Mouse (Mus musculus) lung, postnatal 0 days (tissue): ENCODE results near the gene Gm49395.

Experiments
- CTCF ChIP-seq: IDR thresholded peaks from 2 replicates; pipeline ENCODE4 v1.5.1; 2016; ENCODE audit warnings: antibody characterized with exemption, mild to moderate bottlenecking
- EP300 ChIP-seq: IDR thresholded peaks from 2 replicates; pipeline ENCODE4 v1.6.1; 2016; ENCODE audit warnings: antibody characterized with exemption, mild to moderate bottlenecking, control low read depth

GRCm38 (mm10) chr13:115021411-115021810, 80.3 kb downstream of the Gm49395 start:
- no peak for TF ChIP-seq CTCF
- no peak for TF ChIP-seq EP300
